Mouse (Mus musculus) stomach, embryonic 14.5 days (tissue): ENCODE data around the gene Olfr640. TPM values are rescaled to one million over a fixed set of nuclear protein-coding genes. Genes with fewer than 3 reads are reported as not detected.

Experiments used
- ATAC-seq: fragments of 200-750 bp; cut with Nextera tagmentation; 2 replicates; pipeline ENCODE4 v1.8.0; 2017; ENCODE audit warnings: low read depth, moderate TSS enrichment; ENCODE audit not compliant: insufficient number of reproducible peaks, insufficient read depth, low FRiP score
- H3K27ac ChIP-seq: fragments of 300-500 bp; sonication (generic); 2 replicates; pipeline ENCODE4 v1.5.1; 2014; ENCODE audit warnings: mild to moderate bottlenecking, low read length, moderate library complexity, mixed read lengths
- H3K27me3 ChIP-seq: fragments of 300-500 bp; sonication (generic); 2 replicates; pipeline ENCODE4 v1.6.1; 2014; ENCODE audit warnings: low read length, control low read depth, mixed read lengths; ENCODE audit not compliant: control insufficient read depth, insufficient read depth
- H3K36me3 ChIP-seq: fragments of 300-500 bp; sonication (generic); 2 replicates; pipeline ENCODE4 v1.6.1; 2014; ENCODE audit warnings: mild to moderate bottlenecking, control low read depth, low read length, moderate library complexity, mixed read lengths; ENCODE audit not compliant: control insufficient read depth, insufficient read depth
- H3K4me1 ChIP-seq: fragments of 300-500 bp; sonication (generic); 2 replicates; pipeline ENCODE4 v1.6.1; 2014; ENCODE audit warnings: low read length, control low read depth, mixed read lengths; ENCODE audit not compliant: control insufficient read depth, insufficient read depth
- H3K4me2 ChIP-seq: fragments of 300-500 bp; sonication (generic); replicated peaks from 2 replicates; pipeline ENCODE4 v1.6.1; 2014; ENCODE audit warnings: low read depth, low read length, control low read depth
- H3K4me3 ChIP-seq: fragments of 300-500 bp; sonication (generic); 2 replicates; pipeline ENCODE4 v1.5.1; 2014; ENCODE audit warnings: low read depth, low read length, control low read depth
- H3K9ac ChIP-seq: fragments of 300-500 bp; sonication (generic); replicated peaks from 2 replicates; pipeline ENCODE4 v1.6.1; 2014; ENCODE audit warnings: low read depth, mild to moderate bottlenecking, control low read depth, low read length, moderate library complexity, mixed read lengths
- H3K9me3 ChIP-seq: fragments of 300-500 bp; sonication (generic); 2 replicates; pipeline ENCODE4 v1.6.1; 2016; ENCODE audit warnings: low read depth, low read length, control low read depth; ENCODE audit not compliant: control insufficient read depth
- WGBS: fragments of 180-500 bp; shearing (Covaris S2); extraction: QIAGEN DNeasy Blood & Tissue Kit; methylation state at CpG from one replicate; pipeline ENCODE4 v1.1.7; 2014; 5-methylcytosine and 5-hydroxymethylcytosine counted together
- polyA plus RNA-seq: library from polyadenylated mRNA; unstranded; fragments of >200 nt; fragmentation: Nextera tagmentation; extraction: Ambion mirVana; gene quantifications from 2 replicates; pipeline ENCODE4 v1.2.1, GENCODE M21; 2014

The Olfr640 gene
- polyA plus RNA-seq, result not detected in 2 replicates

DNA sequence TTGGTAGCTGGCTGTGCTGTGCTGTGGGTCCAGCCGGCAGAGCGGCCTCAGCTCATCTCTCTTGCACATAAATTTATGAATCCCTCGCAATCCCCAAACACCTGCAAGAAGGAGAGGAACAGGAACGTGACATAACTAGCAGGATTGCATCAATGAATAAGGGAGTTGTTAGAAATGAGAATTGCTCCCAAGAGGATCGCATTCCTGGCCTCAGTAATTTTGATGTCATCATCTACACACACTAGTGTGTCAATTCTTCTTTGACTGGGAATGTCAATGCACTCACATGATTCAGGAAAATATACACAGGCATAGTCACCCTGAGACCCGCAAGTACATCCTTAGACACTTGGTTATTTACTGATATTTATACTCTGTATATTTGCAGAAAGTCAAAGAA lies at the start of gene Olfr640:
TSS of gene Olfr640 (minus strand) at position 101 of the 400 bp plus-strand sequence.
- 82% methylated on average over 6 of the region's 6 CpGs for WGBS

DNA sequence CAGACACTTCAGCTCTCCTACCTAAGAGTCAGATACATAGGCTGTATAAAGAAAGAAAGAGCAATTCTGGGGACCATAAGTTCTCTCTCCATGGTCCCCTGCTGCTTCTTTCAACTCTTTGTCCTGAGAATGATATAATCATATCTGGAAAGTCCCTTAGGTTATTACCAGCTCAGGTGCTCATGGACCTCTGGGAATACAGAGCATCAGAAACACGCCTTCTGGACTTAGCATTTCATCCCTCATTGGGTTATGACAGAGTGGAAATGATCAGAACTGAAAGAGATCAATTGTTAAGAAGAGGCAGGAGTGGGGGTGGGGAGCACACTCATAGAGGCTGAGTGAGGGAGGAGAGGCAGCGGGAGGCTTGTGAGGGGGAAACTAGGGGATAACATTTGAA lies 46.4 kb upstream of the Olfr640 start, which contains the start of gene Olfr644:
TSS of gene Olfr644 (minus strand) at position 101 of the 400 bp plus-strand sequence.
- H3K4me1 ChIP-seq, result no peaks in the 10 kb centered on the region
- H3K4me3 ChIP-seq, result no peak within 1 kb of the TSS
- WGBS, result 74% methylated on average over 2 of the region's 2 CpGs
- H3K4me2 ChIP-seq, result no peak within 1 kb of the TSS
- H3K27me3 ChIP-seq, result no peaks in the 10 kb centered on the region
- no peaks in the 10 kb centered on the region for H3K9me3 ChIP-seq
- ATAC-seq, result no peak
- H3K9ac ChIP-seq, result no peak within 1 kb of the TSS
- no peaks in the 10 kb centered on the region for H3K36me3 ChIP-seq
- no peak within 1 kb of the TSS for H3K27ac ChIP-seq

More for the DNA sequence above, at the start of gene Olfr640:
- Histone ChIP-seq H3K27ac (no peak within 1 kb of the TSS), H3K27me3 (no peaks in the 10 kb centered on the region), H3K9ac (no peak within 1 kb of the TSS), H3K4me3 (no peak within 1 kb of the TSS), H3K4me1 (no peaks in the 10 kb centered on the region), H3K9me3 (no peaks in the 10 kb centered on the region), H3K36me3 (no peaks in the 10 kb centered on the region), H3K4me2 (no peak within 1 kb of the TSS)
- no peak for ATAC-seq

DNA sequence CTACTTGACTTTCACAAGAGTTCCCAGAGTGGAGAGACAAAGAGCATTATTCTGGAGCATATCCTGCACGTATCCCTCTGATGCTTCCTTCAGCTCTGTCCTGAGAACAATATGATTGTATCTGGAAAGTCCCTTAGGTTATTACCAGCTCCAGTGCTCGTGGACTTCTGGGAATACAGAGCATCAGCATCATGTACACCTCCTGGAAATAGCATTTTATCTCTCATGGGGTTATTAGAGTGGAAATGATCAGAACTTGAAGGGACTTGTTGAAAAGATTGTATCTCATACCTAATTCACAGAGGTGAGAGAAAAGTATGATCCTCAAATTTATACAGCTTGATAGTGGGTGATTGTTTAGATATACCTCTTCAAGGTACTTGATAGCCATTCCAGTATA lies 36.0 kb upstream of the Olfr640 start, which contains the start of gene 4930516K23Rik:
TSS of gene 4930516K23Rik (minus strand) at position 101 of the 400 bp plus-strand sequence.
- Histone ChIP-seq H3K4me1 (no peaks in the 10 kb centered on the region), H3K27me3 (no peaks in the 10 kb centered on the region), H3K4me3 (no peak within 1 kb of the TSS), H3K36me3 (no peaks in the 10 kb centered on the region), H3K27ac (no peak within 1 kb of the TSS), H3K9me3 (no peaks in the 10 kb centered on the region), H3K9ac (no peak within 1 kb of the TSS), H3K4me2 (no peak within 1 kb of the TSS)
- ATAC-seq, result no peak
- WGBS, result 56% methylated on average over 2 of the region's 2 CpGs

DNA sequence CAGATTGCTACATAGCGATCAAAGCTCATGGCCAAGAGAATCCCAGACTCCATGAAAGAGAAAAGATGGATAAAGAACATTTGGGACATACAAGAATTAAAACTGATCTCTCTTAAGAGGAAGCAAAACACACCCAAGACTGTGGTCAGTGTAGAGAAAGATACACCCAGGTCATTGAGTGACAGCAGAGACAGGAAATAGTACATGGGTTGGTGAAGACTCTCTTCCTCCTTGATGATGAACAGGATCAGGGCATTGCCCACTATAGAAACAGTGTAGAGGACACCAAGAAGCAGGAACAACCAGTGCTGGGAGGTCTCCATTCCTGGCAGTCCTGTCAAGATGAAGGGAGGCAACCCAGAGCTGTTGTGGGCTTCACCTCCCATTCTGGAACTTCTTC lies 33.8 kb upstream of the Olfr640 start:
- H3K4me1 ChIP-seq, result no peaks in the 10 kb centered on the region
- H3K27me3 ChIP-seq, result no peaks in the 10 kb centered on the region
- H3K4me3 ChIP-seq, result no peak overlapping the region
- 100% methylated on average over 1 of the region's 1 CpGs for WGBS
- H3K27ac ChIP-seq, result no peak overlapping the region
- no peak overlapping the region for H3K9ac ChIP-seq
- ATAC-seq, result no peak
- H3K4me2 ChIP-seq, result no peak overlapping the region
- no peaks in the 10 kb centered on the region for H3K9me3 ChIP-seq
- H3K36me3 ChIP-seq, result no peaks in the 10 kb centered on the region

DNA sequence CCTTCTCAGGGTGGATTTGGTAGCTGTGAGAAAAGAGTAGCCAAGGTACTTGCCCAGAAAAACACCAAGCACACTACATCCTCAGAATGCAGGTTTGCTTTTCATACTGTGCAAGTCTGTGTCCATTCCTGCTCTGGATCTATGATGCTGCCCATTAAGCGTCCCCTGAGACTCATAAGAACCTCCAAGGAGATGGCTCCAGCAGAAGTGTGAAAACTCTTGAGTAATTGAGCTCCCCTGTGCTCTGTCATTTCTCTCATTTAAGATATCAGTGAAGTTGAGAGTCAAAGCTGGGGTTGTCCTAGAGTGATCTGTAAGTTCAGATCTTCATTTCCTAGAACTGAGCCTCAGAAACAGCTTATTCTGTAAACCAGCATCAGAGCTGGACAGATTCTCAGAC lies 27.2 kb upstream of the Olfr640 start, which contains the start of gene Olfr642:
TSS of gene Olfr642 (minus strand) at position 101 of the 400 bp plus-strand sequence.
- 74% methylated on average over 1 of the region's 1 CpGs for WGBS
- ATAC-seq, result no peak
- Histone ChIP-seq H3K36me3 (no peaks in the 10 kb centered on the region), H3K4me1 (no peaks in the 10 kb centered on the region), H3K9ac (no peak within 1 kb of the TSS), H3K27me3 (no peaks in the 10 kb centered on the region), H3K4me3 (no peak within 1 kb of the TSS), H3K4me2 (no peak within 1 kb of the TSS), H3K27ac (no peak within 1 kb of the TSS), H3K9me3 (no peaks in the 10 kb centered on the region)

DNA sequence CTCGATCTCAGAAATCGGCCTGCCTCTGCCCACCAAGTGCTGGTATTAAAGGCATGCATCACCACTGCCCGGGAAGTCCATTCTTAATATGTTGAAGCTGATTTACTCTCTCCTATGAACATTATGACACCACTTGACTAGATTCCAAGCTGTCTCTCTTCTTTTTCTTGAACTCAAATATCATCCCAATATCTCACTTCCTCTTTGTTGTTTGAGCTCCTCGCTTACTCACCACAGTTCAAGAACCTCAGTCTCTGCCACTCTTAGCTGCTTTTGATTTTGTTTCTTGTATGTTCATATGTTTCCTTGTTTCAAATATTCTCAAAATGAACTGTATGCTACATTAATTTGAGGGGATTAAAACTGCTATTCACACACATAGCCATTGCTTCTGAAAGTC lies 25.4 kb upstream of the Olfr640 start:
- Histone ChIP-seq H3K36me3 (no peaks in the 10 kb centered on the region), H3K4me3 (no peak overlapping the region), H3K9me3 (no peaks in the 10 kb centered on the region), H3K9ac (no peak overlapping the region), H3K27me3 (no peaks in the 10 kb centered on the region), H3K27ac (no peak overlapping the region), H3K4me2 (no peak overlapping the region), H3K4me1 (no peaks in the 10 kb centered on the region)
- ATAC-seq, result no peak
- WGBS, result 94% methylated on average over 4 of the region's 4 CpGs

DNA sequence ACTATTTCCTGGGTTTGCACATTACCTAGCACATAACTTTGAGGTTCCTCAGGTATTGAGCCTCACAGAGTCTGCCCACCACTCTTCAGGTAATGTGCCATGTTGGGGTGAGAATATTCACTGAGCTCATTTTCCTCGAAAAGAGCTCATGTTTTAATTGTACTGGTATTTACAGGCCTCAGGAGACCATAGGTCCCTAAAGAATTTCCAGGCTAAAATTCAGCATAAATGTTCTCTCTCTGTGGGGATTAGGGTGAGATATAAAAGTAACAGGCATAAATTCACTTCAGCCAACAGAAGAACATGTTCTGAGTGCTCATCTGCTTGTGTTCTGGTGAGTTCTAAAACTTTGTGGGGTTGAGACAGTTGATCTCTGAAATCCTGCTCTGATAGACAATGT lies 9.8 kb upstream of the Olfr640 start, which contains the start of gene Olfr641:
TSS of gene Olfr641 (plus strand) at position 301 of the 400 bp plus-strand sequence.
- no peak for ATAC-seq

DNA sequence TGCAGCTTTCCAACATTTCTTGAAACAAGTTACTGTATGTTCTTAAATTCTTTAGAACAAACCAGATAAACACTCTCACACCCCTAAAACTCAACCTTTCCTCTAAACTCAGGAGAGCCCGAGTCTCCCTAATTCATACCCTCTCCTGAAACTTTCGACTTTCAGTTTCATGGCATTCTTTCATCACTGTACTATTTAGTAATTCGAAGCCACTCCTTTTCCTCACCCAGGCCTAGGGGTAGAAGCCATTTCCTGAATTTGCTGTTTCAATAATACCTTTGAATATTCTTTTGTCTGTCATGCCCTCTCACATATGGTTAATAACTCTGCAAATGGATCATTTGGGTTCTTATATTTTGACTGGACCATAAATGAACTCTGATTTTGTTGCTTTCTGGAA lies 1.6 kb upstream of the Olfr640 start:
- no peak overlapping the region for H3K4me3 ChIP-seq
- 84% methylated on average over 3 of the region's 3 CpGs for WGBS

More for the DNA sequence above, 9.8 kb upstream of the Olfr640 start, which contains the start of gene Olfr641:
- 63% methylated on average over 1 of the region's 1 CpGs for WGBS
- Histone ChIP-seq H3K4me1 (no peaks in the 10 kb centered on the region), H3K4me3 (no peak within 1 kb of the TSS), H3K36me3 (no peaks in the 10 kb centered on the region), H3K27ac (no peak within 1 kb of the TSS), H3K9me3 (no peaks in the 10 kb centered on the region), H3K9ac (no peak within 1 kb of the TSS), H3K4me2 (no peak within 1 kb of the TSS), H3K27me3 (no peaks in the 10 kb centered on the region)

DNA sequence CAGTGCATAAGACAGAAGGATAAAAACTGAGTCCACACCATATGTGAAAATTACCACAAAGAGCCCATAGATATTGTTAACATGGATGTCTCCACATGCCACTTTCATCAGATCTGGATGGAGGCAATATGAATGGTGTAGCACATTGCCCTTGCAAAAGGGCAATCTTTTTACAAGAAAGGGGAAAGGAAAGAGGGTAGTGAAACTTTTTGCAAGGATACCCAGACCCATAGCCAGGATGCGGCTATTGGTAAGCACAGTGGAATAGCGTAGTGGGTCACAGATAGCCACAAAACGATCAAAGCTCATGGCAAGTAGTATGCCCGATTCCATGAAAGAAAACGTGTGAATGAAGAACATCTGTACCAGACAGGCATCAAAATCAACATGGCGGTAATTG lies 3.7 kb downstream of the Olfr640 start:
- Histone ChIP-seq H3K4me3 (no peak overlapping the region), H3K27me3 (no peaks in the 10 kb centered on the region), H3K9me3 (no peaks in the 10 kb centered on the region), H3K27ac (no peak overlapping the region), H3K36me3 (no peaks in the 10 kb centered on the region), H3K4me1 (no peaks in the 10 kb centered on the region), H3K9ac (no peak overlapping the region), H3K4me2 (no peak overlapping the region)
- WGBS, result 94% methylated on average over 6 of the region's 6 CpGs
- ATAC-seq, result no peak

More for the DNA sequence above, 1.6 kb upstream of the Olfr640 start:
- Histone ChIP-seq H3K4me1 (no peaks in the 10 kb centered on the region), H3K4me2 (no peak overlapping the region), H3K36me3 (no peaks in the 10 kb centered on the region), H3K27me3 (no peaks in the 10 kb centered on the region), H3K27ac (no peak overlapping the region), H3K9me3 (no peaks in the 10 kb centered on the region), H3K9ac (no peak overlapping the region)
- no peak for ATAC-seq
